Mouse (Mus musculus) fibroblast of lung, adult 2 months (primary cell): Measurements from ENCODE around the gene Gm21921.
"Not testable (repeated sequence)": the region's sequence is repeated elsewhere in the genome, so short reads cannot be mapped to it uniquely, and the experiment has no call there.

Experiments used
- DNase-seq: peaks from one replicate; pipeline ENCODE4 v3.0.0-alpha.2; 2011; ENCODE audit warnings: low read depth

The Gm21921 gene

DNA sequence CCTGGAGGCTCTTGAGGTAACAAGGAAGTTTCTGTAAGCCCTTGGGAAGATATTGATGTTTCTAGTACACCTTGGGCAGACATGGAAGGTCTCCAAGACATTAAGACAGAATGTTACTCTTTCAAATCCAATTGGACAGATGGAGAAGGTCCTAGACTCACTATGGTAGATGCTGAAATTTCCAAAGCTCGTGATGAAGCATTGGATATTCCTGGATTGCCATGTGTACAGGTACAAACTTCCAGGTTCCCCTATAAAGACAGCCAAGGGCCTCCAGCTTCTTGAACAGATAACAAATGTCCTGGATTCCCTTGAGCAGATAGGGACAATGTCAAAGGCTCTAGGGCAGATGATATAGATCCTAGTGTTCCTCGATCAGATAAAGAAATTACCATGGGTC, at the start of gene Gm21921:
Gene Gm21921, minus strand, starts transcription at position 101 of the 400 bp plus-strand sequence.
- DNase-seq: not testable (repeated sequence)
